Mouse (Mus musculus) CD4-positive, CD25-positive, alpha-beta regulatory T cell, adult 2 months (primary cell): ENCODE results near the gene Gm49342.
"Not testable (repeated sequence)": the region's sequence is repeated elsewhere in the genome, so short reads cannot be mapped to it uniquely, and the experiment has no call there.

Experiments used
- DNase-seq: peaks from one replicate; pipeline ENCODE4 v3.0.0-alpha.2; 2012; ENCODE audit warnings: low read depth, low spot score

The Gm49342 gene

DNA sequence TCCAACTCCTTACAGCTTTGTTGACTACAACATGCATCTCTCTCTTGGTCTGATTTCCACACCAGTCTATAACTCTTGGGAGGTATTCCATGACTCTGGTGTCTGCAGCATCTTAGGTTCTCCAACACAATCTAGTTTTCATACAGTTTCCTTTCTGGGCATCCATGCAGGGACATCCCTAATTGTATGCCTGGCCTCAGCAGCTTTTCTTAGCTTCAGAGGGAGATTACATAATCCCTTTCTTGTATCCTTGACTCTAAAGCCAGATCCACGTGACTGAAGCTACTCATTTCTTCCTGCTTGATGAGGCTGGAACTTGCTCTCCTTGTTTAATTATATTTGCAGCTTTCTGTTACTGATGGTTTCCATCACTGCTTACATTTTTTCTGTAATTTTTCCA is 7.7 kb upstream of the Gm49342 start:
- no peak for DNase-seq

GRCm38 (mm10) chr14:50938119-50938908 is 6.0 kb upstream of the Gm49342 start:
- DNase-seq, result no peak

DNA sequence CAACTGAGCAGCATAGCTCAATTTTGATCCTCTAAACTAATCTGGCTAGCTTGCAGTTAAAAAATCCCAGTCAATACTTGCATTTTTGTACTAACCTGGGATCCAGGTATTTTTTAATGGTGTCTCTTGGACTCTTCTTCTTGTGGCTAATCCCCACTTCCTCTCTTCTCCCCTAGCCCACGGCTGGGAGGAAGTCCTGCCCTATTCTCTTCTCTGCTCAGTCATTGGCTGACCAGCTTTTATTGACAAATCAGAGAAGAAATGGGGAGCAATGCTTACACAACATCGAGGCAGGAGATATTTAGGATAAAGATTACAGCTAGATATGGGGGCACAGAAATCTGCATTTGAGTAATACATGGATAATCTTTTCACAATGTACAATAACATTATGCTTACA is 5.4 kb upstream of the Gm49342 start:
- peak; percentile 50 for DNase-seq

- peak; percentile 81 for DNase-seq
Observed at GRCm38 (mm10) chr14:50944668-50945033, 334 bp downstream of the Gm49342 start.

DNA sequence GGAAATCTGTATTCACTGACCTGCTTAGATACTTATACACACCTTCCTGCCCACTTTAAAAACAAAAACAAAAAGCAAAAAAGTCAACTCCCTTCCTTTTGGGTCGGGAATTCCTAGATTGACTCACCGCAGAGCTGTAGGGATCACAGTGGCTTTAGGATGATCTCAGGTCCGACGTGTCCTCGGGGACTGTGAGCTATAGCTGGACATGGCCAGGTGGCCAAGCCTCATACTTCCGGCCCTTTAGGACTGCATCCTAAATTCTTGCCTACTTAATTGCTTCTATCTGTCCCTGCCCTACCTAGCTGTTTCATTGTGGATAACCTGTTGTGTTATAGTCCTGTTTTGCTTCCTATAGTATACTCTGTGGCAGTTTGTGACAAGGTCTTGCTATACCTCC is 764 bp downstream of the Gm49342 start:
- DNase-seq, result not testable (repeated sequence)

- DNase-seq, result not testable (repeated sequence)
Observed at GRCm38 (mm10) chr14:50945526-50945925, 1.2 kb downstream of the Gm49342 start.

GRCm38 (mm10) chr14:50955487-50955886 is 11.2 kb downstream of the Gm49342 start:
- no peak for DNase-seq

DNA sequence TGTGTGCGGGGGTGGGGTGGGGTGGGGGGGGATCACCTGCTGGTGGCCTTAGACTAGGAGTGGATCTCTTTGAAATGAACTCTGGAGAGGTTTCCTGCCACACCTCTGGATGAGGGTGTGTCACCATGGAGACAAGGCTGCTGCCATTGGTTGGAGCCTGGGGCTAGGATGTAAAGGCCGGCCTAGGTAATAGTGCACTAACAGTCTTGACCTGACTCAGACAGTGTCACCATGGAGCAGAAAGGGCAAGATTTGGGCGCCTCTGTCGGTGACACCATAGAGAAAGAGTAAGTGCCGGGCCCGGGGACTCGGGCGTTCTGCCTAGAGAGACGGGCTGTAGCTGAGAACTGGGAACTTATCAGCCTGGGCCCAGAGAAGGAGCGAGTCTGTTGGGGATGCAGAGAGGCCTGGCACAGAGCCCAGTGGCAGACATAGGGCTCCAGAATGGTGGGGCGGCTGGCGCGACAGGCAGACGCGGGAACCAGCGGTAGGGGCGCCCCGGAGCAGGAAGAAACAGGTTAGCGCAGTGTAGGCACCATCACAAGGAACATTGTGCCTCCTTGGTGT is 11.7 kb downstream of the Gm49342 start, which contains the start of gene Pnp2:
Gene Pnp2 (plus strand): TSS at position 51 of the 567 bp plus-strand sequence.
- DNase-seq, result peak; percentile 59

DNA sequence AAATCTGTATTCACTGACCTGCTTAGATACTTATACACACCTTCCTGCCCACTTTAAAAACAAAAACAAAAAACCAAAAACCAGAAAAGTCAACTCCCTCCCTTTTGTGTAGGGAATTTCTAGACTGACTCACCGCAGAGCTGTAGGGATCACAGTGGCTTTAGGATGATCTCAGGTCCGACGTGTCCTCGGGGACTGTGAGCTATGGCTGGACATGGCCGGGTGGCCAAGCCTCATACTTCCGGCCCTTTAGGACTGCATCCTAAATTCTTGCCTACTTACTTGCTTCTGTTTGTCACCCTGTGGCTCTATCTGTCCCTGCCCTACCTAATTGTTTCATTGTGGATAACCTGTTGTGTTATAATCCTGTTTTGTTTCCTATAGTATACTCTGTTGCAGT is 12.4 kb downstream of the Gm49342 start:
- DNase-seq, result not testable (repeated sequence)

GRCm38 (mm10) chr14:50957146-50957545 is 12.8 kb downstream of the Gm49342 start:
- not testable (repeated sequence) for DNase-seq

GRCm38 (mm10) chr14:50958289-50958995 is 14.1 kb downstream of the Gm49342 start:
- not testable (repeated sequence) for DNase-seq

GRCm38 (mm10) chr14:50968216-50968980 is 24.1 kb downstream of the Gm49342 start:
- DNase-seq, result no peak

DNA sequence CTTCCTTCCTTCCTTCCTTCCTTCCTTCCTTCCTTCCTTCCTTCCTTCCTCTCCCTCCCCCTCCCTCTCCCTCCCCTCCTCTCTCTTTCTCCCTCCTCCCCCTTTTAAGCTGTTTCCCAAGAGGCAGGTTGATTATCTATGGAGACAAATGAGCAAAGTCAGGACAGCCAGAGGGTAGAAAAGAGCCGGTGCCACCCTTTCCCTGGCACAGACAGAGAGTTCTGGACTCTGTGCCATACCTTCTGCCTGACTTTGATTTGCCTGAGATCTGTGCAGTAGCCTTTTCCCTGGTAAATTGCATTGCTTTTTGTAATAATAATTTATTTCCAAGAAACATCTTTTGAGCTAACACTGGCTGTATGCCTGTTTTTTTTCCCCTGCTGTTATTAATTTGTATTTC is 24.7 kb downstream of the Gm49342 start:
- DNase-seq, result no peak

GRCm38 (mm10) chr14:50969558-50970544 is 25.5 kb downstream of the Gm49342 start:
- no peak for DNase-seq

- no peak for DNase-seq
Observed at GRCm38 (mm10) chr14:50970822-50971221, 26.5 kb downstream of the Gm49342 start.

GRCm38 (mm10) chr14:50973054-50973453 is 28.7 kb downstream of the Gm49342 start:
- not testable (repeated sequence) for DNase-seq

DNA sequence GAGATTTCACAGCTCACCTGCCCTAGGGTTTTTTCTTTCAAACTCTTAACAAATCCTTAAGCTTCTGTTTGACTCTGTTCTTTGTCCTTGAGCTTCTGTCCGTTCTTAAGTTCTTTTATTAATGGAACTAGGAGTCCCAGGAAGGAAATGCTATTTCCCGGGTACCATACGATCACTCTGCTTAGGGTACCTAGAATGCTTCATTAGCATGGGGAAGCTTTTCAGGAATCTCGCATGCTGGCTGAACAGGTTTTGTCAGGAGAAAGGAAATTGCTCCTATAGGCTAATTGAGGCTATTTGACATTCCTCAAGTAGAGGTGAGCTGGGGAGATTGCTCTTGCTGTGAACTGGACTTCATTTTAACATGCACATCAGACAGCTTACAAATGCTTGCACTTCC is 29.4 kb downstream of the Gm49342 start:
- no peak for DNase-seq

- DNase-seq, result no peak
Observed at GRCm38 (mm10) chr14:50975001-50975400, 30.7 kb downstream of the Gm49342 start.

GRCm38 (mm10) chr14:50976674-50977073 is 32.4 kb downstream of the Gm49342 start:
- DNase-seq, result no peak

- not testable (repeated sequence) for DNase-seq
Observed at GRCm38 (mm10) chr14:50978451-50978850, 34.1 kb downstream of the Gm49342 start.

DNA sequence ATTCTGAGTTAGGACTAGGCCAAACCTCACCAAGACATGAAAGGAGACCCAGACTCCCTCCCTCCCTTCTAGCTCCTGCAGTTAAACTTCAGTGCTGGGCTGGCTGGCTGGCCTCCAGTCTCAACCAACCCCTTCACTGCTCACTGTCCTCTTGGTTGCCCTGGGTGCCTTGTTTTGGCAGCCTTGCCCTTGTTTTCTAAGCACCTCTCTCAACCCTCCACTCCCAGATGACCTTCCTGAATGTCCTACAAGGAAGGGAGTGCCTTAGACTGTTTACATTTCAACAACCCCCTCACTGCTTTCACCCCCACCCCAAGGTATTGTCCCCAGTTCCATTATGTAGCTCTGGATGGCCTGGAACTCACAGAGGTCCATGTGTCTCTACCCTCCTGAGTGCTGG is 35.3 kb downstream of the Gm49342 start:
- no peak for DNase-seq
